Mouse (Mus musculus) induced T-regulatory cell, adult 2 months (primary cell): ENCODE results near the gene Bfsp2.
A peak's percentile ranks its signal among the peaks of the same experiment; 100 is the strongest.
"Not testable (repeated sequence)": the region's sequence is repeated elsewhere in the genome, so short reads cannot be mapped to it uniquely, and the experiment has no call there.

ENCODE experiments used
- DNase-seq: peaks from one replicate; pipeline ENCODE4 v3.0.0-alpha.2; 2012; ENCODE audit warnings: low read depth

Bfsp2 gene

DNA sequence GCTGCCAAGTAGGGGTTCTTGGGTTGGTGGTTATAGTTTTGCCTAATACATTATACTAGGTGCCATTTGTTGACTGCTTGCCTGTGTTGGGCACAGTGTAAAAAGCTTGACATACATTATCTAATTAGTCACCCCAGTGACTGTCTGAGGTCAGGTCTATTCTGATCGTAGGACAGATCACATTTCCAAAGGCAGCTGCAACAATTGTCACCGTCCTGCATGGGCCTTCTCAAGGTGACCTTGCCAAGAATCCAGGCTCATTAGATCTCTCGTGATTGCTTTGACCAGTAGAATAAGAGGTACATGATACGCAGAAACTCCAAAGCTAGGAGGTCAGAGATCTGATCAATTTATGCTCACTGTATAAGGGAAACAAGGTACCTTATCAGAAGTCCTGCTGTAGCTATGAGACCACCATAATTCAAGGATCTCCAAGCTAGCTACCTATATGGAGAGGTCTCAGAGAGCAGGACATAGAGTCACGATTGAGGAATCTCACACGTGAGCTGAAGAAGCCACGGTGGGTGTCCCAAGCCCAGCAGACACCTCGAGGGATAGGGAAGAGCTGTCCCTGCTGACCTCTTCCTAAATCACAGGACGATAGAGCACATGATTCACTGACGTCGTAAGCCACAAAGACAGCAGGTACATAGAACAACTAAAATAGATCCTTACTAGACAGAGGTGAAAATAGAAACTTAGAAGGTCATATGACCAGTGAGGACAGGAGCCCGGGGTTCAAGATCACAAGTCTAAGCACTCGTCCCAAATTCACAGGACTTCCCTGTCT, 49.6 kb downstream of the Bfsp2 start:
- DNase-seq = no peak

DNA sequence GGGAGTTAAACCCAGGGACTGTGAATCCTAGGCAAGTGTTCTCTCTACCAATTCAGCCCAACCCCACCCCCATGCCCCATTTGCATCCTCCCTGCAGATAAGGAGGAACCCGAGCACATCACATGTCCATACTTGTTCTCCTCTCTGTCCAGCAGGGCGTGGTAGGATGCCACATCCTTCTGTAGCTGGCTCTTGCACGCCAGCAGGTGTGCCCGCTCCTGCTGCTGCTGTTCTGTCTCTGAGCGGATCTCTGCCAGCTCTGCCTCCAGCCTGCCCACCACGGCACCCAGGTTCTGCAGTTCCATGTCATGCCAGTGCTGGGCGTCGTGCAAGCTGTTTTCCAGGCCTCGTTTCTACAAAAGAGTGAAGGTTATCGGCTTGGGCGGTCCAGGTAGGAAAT, 53.8 kb downstream of the Bfsp2 start:
- DNase-seq = peak; percentile 63

DNA sequence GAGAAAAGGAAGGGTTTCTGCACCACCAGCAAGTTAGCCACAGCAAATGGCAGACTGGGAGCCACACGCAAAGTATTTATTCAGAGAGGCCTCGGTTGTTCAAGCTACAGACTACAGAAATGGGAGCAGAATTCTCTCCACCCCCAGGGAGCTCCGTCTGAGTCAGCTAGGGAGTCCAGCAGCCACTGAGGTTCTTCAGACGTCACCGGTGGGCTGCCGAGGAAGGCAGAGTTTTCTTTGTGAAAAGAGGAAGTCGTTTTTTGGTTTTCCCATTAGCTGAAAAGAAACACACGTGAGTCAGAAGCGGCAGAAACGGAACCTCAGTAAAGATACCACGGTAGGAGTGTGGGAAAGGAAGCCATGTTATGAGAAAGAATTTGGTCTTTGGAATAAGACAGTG, 55.4 kb downstream of the Bfsp2 start:
- peak; percentile 77 for DNase-seq

DNA sequence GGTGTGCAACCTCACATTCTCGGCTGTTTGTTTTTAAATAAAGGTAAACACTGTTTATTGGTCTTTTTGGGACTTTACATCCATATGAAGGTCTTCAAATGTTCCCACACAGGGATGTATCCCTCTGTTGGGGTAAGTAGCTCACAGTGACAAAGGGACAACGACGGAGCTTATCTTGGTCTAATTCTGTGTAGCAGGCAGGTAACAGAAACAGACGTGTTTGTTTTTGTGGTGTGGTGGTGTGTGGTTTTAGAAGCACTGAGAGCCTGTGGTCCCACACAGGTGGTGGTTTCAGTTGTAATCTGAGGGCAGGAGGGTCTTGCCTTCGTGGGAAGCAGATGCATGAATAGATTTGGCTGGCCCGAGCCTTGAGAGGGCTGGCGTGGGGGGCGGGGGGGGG, 56.3 kb downstream of the Bfsp2 start:
- peak; percentile 67 for DNase-seq

DNA sequence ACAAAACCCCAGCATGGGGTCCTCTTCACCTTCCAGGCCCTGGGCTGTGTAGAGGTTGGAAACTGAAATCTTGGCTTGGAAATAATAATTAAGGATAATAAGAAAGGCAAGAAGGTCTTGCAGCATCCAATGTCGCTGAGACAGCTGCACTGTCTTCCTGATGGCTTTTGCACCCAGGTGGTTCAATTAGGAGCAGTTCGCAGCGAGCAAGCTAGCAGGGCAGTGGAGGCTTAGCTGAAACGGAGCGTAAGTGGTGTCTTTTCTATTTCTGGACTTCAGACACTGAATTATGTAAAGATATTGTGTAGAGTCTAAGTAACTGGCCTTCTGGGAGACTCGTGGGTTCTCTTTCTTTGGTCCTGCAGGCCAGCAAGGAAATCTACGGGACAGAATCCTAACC, 56.8 kb downstream of the Bfsp2 start:
- DNase-seq = peak; percentile 34

DNA sequence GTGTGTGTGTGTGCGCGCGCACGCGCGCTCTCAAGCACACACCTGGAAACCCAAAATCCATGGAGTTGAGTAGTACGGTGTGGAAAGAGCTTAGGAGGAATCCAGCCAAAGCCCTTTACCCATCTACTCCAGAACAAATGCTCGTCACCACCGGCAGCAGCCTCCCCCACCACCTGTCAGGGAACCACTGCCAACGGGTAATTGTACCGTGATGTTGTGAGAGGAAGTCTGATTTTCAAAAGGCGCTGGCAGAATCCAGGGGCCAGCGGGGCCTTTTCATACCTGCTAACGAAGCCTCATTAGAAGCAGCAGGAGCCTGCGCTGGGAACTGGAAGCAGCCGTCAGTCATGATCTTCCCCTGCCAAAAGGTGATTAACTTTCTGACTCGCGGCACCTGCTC, 57.4 kb downstream of the Bfsp2 start:
- DNase-seq = peak; percentile 37

DNA sequence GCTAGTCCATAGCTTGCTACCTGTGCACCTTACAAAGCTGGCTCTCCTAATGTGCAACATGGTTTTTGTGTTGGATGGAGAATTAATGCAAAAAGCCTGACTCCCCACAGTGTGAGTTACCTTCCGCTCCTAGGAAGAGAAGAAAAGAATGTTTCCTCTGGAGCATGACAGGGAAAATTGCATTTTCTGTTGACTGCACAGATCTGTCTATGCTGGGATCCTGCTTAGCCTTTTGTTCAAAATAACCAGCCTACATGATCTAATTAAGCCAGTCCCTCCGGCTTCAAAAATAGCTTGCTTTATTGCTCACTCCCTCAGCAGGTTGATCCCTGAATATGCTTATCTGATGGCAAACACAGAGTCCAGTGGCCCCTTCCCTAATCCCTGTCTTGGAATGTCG, 59.4 kb downstream of the Bfsp2 start:
- no peak for DNase-seq

DNA sequence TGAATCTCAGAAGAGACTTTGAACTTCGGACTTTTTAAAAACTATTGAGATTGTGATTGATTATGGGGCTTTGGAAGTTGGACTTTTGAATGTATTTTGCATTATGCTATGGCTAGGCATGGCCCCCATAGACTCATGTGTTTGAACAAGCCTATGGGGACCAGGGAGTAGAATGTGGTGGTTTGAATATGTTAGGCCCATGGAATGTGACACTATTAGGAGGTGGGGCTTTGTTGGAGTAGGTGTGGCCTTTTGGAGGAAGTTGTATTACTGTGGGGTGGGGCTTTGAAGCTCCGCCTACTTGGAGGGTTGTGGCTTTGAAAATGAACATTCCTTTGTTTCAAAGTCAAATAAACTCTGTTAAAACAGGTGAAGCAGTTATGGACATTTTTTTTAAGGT, 61.4 kb downstream of the Bfsp2 start:
- DNase-seq = no peak

DNA sequence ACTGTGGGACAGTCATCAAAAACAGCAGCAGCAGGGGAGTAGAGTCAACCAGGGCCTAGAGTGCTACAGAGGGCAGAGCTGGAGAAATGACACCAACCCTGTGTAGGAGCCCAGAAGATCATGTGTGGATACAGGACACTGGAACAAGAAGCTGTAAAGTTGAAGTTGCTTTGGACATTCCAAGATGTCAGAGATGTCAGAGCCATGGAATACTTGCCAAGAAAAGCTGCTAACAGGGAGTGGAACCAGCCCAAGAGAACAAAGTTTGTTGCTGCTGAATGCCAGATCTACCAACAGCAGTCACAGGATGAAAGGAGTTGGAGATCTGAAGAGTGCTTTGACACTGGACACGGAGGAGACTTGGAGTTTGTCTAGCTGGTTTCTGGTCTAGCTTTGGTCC, 62.0 kb downstream of the Bfsp2 start:
- not testable (repeated sequence) for DNase-seq

DNA sequence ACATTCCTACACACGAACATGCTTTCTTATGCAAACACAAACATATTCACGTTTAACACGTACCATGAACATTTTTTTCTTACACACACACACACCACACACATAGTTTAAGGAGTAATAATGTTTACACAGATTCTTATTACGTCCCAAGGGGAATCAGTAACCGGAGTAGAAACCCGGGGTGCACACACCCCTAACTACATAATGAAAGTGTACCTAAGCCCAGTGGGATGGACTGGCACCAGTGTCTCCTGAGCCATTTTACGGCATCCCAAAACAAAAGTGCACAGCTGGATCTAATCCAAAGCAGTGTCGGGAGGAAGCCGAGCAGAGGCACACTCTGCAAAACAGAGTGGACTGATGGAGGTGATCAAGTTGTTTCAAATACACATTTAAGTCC, 66.8 kb downstream of the Bfsp2 start:
- DNase-seq = no peak

DNA sequence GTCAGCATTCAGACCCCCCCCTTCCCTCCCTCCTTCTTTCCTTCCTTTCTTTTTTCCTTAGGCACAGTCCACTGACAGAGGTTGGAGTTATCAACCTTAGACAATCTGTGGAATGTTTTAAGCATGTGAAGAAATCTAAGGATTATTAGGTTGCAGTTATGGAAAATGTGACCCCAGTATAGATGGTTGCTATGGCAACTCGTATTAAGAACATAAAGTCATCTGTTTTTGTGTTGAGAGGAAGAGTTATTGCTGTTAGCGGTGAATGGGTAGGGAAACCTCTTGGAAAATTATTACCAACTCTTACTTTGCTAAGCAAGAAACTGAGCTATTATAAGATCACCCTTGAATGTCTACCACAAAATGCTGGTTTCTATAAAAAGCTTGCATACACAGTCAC, 71.1 kb downstream of the Bfsp2 start:
- no peak for DNase-seq

DNA sequence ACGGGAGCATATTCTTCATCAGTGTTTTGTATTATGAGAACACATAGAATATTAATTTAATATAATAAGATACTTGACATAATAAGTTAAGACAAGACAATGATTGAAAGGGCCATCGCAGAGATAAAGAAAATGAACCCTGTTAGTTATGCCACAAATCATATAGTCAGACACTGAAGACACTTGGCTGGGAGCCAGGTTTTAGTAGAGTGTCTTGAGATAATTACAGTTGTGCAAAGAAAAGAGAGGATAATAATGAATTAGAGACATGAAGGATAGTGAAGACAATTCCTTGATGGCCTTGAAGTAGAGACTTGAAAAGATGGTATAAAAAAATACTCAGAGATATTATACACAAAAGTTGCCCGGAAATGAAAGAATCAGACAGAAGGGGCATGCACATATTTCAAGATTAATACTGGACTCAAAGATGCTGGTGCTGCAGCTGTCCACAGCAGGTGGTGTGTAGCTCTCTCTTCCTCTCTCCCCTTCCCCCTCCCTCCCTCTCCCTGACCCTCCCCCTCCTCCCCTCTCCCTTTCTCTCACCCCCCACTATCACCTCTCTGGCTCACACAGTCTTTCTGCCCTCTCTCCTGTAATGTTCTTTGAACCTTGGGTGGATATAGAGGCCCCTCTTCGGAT, 72.0 kb downstream of the Bfsp2 start:
- DNase-seq = no peak

DNA sequence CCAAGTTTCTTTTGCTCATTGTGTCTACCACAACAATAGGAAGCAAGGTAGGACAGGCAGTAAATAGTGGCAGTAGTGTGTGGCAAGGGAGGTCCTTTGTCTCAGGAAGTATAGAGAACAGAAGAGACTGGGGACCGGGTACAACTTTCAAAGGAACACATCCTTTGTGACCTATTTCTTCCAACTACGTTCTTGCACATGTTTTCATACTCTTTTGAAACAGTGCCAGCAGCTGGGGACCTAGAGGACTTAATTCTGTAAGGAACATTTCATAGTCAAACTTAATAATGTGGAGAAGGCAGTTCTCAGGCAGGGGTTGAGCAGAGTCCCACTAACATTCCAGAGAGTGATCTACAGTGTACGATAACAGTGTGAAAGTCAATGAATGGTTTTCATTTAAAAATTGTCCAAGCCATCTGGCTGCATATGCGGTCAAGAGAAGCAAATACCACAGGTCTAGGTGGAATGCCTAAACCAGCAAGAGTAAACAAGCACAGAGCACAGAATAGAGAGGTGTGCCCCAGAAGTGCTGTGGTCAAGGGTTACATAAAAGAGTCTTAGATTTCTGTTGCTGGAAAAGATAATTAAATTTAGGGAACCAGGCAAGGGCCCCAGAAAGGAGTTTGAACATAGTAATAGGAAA, 76.8 kb downstream of the Bfsp2 start:
- DNase-seq = no peak

DNA sequence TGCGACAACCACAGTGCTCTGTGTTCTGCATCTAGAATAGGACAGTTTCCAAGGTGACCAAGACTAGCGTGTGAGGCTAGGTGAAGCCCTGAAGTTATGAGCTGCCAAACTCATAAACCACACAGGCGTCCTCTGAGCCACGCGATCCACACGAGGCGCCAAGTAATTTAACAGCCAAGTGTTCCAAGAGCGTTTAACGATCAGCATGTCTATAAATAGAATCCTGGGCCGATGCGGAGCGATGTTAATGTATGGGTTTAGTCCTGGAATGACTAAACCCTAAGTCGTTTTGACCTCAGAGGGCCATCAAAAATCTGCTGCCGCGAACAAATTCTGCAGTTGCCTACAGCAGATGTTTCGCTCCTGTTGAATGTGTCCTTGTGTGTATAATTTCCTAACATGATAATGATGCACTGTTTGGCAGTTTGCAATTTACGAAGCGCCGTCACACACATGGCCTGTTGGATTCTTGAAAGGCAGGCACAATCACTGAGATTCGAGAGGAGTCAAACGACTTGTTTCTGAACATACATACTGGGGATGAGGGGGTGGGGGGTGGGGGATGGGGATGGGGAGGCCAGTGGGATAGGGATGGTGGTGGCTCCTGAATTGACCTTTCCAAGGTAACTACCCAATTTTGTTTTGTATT, 81.6 kb downstream of the Bfsp2 start:
- DNase-seq = no peak

DNA sequence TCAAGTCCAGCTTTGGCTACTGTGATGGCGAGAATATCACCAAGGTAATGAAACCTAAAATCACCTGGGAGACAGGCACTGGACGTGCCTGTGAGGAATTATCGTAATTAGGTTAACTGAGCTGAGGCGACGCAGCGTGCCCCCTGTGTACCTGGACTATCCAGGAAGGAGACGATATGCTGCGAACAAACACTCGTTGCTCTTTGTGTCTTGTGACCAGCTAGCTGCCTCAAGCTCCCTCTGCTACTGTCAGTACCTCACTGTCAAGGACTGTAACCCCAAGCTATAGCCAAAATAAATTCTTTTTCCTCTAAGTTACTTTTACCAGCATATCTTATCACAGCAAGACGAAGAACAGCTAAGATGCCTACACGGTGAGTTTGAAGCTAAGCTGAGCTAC, 87.0 kb downstream of the Bfsp2 start:
- DNase-seq = no peak

DNA sequence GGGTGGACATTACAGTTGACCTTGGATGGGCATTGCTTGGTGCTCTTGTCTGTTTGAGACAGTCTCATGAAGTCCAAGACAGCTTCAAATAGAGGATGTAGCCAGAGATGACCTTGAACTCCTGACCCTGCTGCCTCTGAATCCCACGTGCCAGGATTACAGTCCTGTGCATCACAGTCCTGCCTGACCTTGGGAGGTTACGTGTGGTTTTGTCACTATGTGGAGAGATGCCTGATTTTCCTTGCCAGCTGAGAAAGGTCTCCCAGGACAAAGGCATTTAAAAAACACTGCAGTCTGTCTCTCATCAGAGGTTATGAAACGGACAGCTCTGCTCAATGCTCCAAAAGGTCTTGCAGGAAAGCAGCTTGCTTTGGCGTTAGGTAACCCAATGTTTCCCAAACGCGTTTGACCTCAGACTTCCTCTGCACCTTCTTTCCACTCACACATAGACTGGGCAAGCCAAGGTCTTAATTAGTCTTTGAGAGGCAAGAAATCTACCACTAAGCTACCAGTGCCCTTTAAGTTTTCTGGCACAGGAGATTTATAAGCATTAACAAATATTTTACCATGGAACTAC, 88.3 kb downstream of the Bfsp2 start:
- no peak for DNase-seq

DNA sequence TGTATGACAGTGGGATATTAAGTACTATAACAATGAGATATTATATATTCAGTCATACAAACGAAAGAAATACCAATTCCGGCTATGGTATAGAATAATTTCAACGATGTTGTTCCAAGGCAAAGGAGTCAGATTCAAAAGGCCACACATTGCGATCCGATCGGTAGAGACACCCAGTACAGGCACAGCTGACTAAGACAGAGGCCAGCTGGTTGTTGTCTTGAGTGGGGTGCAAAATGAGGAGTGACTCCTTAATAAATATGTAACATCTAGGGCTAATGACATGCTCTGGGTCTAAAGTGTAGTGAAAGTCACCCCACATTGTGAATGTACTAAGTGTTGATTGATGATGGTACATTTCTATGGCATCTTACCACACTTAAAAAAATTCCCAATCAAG, 91.0 kb downstream of the Bfsp2 start:
- no peak for DNase-seq

DNA sequence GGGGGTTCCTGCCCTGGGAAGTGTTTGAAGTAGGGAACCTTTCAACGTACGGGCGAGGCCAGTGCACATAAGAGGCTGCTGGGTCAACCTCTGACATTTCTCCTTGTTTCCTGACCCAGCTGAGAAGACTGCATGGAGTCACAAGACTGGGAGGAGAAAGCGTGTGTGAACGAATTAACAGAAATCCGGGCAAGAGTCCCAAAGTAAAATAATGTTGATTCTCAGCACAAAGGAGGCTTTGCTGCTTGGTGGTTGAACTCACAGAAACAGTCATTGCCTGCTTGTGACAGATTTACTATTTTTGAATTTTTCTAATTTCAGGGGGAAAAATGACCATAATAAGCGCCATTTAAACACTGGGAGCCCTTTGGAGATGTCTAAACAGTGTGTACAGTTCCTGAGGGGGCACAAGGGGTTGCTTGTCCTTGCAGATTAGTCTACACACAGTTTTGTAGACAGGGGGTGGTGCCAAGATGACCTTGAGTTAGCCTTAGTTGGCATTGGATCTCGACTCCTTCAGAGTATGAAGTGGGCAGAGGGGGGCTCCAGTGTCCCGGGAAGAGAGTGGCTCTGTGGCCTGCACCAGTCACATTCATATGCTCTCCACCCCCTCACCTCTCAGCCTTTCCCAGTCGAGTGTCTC, 93.1 kb downstream of the Bfsp2 start:
- no peak for DNase-seq

DNA sequence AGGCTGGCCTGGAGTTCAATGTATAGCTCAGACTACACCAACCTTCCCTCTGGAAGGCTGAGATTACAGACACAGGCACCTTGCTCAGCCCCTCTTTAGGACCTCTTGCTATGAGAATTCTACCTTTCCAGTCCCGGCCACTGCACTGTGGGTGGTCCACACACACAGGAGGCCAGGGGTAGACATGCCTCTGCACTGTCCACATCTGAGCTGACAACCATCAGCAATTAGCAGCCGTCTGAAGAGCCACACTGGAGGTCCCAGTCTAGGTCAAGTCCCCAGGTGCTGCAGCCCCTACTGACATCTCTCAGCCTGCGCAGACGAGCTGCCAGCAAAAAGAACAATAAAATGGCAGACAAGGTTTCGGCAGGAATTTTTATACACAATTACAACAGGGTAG, 93.6 kb downstream of the Bfsp2 start:
- DNase-seq = no peak

DNA sequence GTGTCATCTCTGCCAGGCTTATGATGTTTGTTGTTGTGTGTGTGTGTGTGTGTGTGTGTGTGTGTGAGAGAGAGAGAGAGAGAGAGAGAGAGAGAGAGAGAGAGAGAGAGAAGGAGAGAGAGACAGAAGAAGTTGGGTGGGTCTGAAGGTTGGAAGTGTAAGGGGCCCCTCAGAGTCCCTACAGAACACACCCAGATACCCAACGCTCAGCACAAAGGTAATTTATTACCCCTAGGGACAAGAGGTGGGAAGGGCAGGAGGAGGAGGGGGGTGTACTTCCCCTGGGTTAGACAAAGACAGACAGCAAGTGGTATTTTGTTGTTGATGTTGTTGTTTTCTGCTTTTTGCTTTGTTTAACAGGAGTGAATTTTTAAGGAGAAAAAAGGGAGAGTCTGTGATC, 94.6 kb downstream of the Bfsp2 start:
- no peak for DNase-seq

DNA sequence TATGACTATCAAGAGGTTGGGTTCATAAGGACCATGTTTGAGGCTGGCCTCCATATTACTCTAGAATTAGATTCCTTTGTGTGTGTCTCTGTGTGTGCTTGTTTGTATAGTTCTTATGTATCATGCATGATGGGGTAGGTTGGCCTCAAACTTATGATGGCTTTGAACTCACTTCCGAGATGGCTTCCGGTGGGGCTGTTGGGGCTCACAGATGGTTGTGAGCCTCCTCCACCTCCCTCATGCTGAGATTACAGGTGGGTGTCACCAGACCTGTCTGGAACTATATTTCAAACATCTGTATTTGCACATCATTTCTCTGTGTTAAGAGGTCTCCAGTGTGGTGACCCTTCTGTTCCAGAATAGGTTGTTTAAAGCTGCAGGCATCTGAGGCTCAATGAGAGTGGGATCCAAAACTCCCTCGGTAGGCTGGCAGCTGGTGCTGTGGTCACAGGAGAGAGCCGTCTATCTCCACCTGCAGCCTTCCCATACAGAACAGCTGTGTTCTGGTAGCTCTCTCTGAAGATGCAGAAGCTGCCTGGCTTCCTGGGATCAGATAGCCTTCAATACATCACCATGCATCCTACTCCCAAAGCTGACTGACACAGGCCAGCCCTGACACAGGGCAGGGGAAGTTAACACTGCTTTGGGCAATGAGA, 96.0 kb downstream of the Bfsp2 start:
- DNase-seq = no peak

DNA sequence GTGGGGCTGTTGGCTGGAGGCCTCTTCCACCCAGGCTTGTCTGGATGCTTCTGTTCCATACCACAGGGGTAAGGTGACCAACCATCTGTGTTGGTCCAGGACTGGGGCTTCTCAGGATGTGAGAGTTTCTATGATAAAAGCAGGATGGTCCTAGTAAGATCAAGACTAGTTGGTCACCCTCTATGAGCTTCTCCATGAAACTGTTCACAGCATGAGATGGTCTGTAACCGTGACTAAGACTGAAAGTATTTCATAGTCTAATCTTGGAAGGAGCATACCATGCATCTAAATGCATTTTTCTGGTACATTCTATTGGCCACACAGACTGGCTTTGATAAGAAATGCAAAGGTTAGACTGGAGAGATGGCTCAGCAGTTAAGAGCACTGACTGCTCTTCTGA, 96.6 kb downstream of the Bfsp2 start:
- DNase-seq = no peak
